Mouse (Mus musculus): Measurements from ENCODE around the gene Copg1.
A peak's percentile ranks its signal among the peaks of the same experiment; 100 is the strongest.

Copg1 gene

DNA sequence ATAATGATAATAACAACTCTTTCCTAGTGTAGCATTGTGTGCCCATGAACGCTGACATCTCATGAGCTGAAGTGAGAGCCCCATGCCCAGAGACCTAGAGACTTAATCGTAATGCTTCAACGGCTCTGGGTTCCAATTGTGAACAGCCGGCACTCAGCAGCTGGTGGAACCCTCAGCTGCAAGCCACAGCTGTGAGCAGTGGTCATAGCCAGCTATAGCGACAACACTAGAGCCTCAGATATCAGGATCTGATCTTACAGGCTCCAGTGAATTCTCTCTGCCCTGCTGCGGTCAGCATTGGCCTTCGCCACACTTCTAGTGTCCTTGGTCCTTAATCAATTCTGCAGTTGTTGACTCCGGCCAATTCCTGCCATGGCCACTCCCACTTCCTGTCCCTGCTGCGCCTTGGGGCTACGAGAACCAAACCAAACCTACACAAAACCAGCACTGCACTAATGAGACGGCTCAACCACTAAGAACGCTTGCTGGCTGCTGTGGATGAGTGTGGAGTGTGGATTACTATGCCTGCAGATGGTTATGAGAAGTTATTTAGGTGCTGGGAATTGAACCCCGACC lies 11.5 kb upstream of the Copg1 start:
- DNase-seq, result no peak

DNA sequence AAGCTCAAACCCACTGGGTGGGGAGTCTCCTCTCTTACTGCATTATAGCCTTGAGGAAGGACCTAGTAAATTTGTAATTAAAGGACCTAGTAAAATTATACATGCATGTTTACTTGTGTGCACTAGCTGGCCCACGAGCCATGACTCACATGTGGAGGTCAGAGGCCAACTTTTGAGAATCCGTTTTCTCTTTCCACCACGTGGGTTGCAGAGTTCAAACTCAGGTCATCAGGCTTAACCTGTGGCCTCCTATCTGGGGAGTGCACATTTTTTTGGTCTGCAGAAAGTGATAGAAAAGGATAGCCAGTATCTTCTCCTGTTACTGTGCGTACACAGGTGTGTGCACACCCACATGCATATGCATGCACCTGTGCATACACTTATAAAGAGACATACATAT lies 8.6 kb upstream of the Copg1 start:
- no peak for DNase-seq

- no peak for DNase-seq
Measured at GRCm38 (mm10) chr6:87879628-87880027, 8.0 kb upstream of the Copg1 start.

GRCm38 (mm10) chr6:87882221-87882620 lies 5.4 kb upstream of the Copg1 start:
- no peak for DNase-seq

GRCm38 (mm10) chr6:87882816-87883215 lies 4.8 kb upstream of the Copg1 start:
- peak; percentile 41 to 47 for DNase-seq

DNA sequence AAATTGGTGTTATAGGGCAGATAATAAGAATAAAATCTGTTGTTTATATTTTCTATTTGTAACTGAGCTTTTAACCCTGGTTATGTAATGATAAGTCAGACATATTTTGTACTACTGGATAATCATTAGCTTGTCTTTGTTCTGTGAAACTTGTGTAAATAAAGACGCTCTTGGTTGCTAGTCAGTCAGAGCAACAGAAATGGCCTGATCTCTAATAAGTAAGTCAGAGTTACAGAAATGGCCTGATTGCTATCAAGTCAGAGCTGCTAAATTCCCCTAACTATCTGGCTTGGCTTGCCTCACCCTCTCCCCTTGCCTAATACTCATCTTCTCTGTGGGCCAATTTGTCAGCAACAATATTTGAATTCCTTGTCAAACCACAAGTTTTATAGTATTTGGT lies 893 bp upstream of the Copg1 start:
- no peak for DNase-seq

DNA sequence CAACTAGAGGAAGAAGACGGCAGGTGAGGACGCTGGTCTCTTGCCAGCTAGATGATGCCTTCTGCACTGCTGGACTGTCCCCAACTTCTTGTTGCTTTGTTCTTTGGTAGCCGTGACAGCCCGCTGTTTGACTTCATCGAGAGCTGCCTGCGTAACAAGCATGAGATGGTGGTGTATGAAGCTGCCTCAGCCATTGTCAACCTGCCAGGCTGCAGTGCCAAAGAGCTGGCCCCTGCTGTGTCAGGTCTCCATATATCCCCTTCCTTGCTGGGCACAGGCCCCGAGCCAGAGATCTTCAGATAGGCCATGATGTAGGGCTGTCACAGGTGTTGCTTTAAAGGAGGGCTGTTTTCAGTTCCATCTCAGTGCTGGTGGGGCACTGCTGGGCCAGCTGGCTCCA lies 6.3 kb downstream of the Copg1 start:
- peak; percentile 87 to 90 for DNase-seq

DNA sequence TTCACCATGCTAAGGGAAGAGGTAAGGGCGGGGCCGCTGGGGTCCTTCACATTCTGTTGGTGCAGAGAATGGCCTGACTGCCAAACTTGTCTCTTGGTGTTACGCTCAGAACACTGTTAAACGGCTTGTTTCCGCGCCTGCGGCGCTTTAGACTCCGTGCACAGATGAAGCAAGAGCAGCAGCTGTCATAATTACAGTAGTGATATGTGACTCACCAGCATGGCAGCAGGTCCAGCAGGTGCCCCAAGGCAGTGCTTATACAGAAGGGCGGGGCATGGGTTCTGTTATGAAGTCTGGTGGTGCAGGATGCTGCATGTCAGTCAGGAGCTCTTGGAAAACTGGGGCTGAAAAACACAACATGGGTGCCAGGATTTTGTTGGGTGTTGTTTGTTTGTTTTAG lies 10.4 kb downstream of the Copg1 start:
- DNase-seq, result no peak

GRCm38 (mm10) chr6:87906632-87907031 lies 19.0 kb downstream of the Copg1 start:
- DNase-seq, result no peak

- DNase-seq, result no peak
Measured at GRCm38 (mm10) chr6:87909181-87909580, 21.6 kb downstream of the Copg1 start.

DNA sequence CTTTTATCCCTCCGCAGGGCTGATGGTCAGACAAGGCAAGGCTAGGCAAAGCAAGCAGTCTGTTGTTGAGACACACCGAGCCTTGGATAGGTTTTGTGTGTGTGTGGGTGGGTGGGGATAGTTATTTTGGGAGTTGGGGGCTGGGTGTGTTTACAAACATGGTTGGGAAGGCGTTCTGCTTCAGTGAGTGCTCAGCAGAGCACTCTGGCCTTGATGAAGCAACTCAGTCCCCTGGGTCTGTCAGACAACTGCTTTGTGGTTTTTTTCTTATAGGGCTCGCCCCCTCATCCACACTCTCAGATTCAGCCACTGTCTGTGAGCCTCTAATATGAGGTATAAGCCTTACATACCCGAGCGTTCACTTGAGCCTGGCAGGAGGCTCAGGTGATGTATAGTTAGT lies 23.9 kb downstream of the Copg1 start:
- no peak for DNase-seq

- DNase-seq, result peak; percentile 83 to 88
Measured at GRCm38 (mm10) chr6:87913661-87914325, 26.2 kb downstream of the Copg1 start, which contains the start of gene Hmces. Gene Hmces, plus strand, starts transcription at chr6:87913935.

DNA sequence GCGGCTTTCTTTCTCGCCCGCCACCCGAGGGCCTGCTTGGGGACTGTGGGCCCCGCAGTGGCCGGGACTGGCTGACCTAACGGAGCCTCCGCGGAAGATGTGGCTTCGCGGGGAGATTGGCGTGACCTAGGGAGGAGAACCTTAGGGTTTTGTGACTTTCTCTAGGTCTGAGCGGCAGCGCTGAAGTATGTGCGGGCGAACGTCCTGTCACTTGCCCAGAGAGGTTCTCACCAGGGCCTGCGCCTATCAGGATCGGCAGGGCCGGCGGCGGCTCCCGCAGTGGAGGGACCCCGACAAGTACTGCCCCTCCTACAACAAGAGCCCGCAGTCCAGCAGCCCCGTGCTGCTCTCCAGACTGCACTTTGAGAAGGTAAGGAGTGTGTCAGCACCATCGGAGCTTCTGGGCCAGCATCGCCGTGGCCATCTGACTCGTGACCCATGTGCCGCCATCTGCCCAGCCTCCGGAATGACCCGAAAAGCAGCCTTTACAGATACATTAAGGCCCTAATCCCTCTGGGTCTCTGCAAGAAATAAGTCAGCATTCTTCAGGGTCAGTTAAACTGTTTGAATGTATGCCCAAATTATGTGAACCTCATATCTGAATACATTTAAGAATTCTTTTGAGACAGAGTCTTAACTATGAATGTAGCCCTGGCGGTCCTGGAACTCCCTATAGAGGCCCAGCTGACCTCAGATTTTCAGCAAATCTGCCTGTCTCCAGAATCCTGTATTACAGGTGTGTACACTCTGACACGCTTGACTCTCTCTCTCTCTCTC lies 26.9 kb downstream of the Copg1 start:
- peak; percentile 64 to 67 for DNase-seq

DNA sequence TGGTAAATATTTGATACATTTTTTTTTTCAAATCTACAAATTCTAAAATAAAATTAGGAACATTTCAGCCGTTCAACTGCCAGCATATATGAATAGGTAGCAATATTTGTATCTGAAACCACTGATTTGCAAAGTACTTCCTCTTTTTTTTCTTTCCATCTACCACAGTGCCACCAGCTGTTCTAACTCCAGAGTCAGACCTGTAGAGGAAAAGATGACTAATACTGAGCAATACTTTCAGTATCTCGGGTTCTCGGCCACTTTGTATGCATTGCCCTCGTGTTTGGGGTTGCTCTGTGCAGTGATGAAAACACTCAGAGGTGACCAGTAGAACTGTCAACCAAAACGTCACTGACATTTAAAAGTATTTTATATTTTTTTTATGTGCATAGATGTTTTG lies 28.3 kb downstream of the Copg1 start:
- DNase-seq, result no peak

- no peak for DNase-seq
Measured at GRCm38 (mm10) chr6:87921201-87921600, 33.6 kb downstream of the Copg1 start.

DNA sequence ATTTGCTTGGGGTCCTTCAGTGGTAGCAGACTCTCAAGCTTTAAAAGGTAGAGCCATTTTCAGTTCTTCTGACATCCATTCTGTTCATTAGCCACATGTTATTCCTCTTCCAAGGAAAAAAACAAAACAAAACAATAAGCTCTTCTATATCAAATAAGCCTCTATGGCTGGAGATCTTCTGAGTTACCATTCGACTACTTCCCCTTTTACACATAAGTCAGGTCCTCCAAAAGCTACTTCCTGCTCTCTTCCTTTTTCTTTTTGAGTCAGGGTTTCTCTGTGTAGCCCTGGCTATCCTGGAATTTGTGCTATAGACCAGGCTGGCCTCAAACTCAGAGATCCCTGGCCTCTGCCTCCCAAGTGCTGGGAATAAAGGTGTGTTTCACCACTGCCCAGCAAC lies 36.0 kb downstream of the Copg1 start:
- DNase-seq, result no peak

- DNase-seq, result no peak
Measured at GRCm38 (mm10) chr6:87935037-87935436, 47.4 kb downstream of the Copg1 start.

- peak; percentile 58 to 66 for DNase-seq
Measured at GRCm38 (mm10) chr6:87937178-87937788, 49.7 kb downstream of the Copg1 start.

- no peak for DNase-seq
Measured at GRCm38 (mm10) chr6:87938941-87939340, 51.3 kb downstream of the Copg1 start.

- no peak for DNase-seq
Measured at GRCm38 (mm10) chr6:87942179-87942578, 54.6 kb downstream of the Copg1 start.

DNA sequence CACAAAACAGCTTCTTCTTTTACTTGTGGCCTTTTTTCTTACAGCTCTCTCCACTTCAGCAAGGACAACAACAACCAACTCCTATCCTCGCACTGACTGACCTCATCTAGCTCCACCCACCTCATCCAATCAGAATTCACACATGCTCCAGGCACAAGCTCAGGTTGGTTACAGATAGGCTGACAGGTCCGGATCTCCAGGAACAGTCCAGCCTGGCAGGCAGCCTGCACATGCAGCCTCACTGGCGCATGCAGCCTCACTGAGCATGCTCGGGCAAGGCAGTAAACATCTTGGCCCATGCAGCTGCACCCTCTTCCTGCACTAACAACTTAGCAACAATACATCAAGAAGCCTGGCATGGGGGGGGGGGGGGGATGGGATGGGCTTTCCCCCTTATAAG lies 74.8 kb downstream of the Copg1 start:
- peak in 1 of 2 experiments; percentile 8 for DNase-seq

Data from cerebellum, postnatal 10 days (tissue).